Mouse (Mus musculus) ES-E14 (cell line): ENCODE measurements at regions not wholly inside any gene's neighbourhood (a gene's known extent, or its start where the extent isn't known, plus 50 kb on each side); places are given as distances from the start of the nearest gene placed in this dataset.

Source experiments
- CHD2 ChIP-seq: IDR thresholded peaks from 2 replicates; pipeline ENCODE4 v1.6.1; 2014; ENCODE audit warnings: mild to moderate bottlenecking, low read depth, low read length, inconsistent platforms
- HCFC1 ChIP-seq: IDR thresholded peaks from 2 replicates; pipeline ENCODE4 v1.6.1; 2012; ENCODE audit warnings: low read length, inconsistent platforms, borderline replicate concordance; ENCODE audit not compliant: insufficient read depth
- MAFK ChIP-seq: IDR thresholded peaks from 2 replicates; pipeline ENCODE4 v1.6.1; 2014; ENCODE audit warnings: mild to moderate bottlenecking, low read depth, low read length, inconsistent platforms; ENCODE audit not compliant: insufficient read depth
- ZNF384 ChIP-seq: IDR thresholded peaks from 2 replicates; pipeline ENCODE4 v1.6.1; 2012; ENCODE audit warnings: low read depth, low read length, inconsistent platforms

- TF ChIP-seq CHD2 (no peak), HCFC1 (no peak), MAFK (no peak), ZNF384 (no peak)
Measured at GRCm38 (mm10) chr6:109433596-109433995, 605.2 kb downstream of the Edem1 start.
